Mouse (Mus musculus): ENCODE data around the gene Ostf1.

GRCm38 (mm10) chr19:18653058-18653457, 21.4 kb upstream of the Ostf1 start:
- no peak for TF ChIP-seq MAX (IDR thresholded peaks at IDR 0.05; ENCODE audit: low read depth)
- TF ChIP-seq CEBPB (IDR thresholded peaks at IDR 0.05; ENCODE audit: insufficient read depth, poor library complexity, severe bottlenecking): no peak
- TF ChIP-seq POLR2A (IDR thresholded peaks at IDR 0.05; ENCODE audit: insufficient read length, low read depth): no peak
- no peak for TF ChIP-seq MYOD1 (IDR thresholded peaks at IDR 0.05; ENCODE audit: control insufficient read depth in 1 of 3, insufficient read length in 2 of 3, low read depth in 2 of 3)
- no peak for TF ChIP-seq USF1 (IDR thresholded peaks at IDR 0.05; ENCODE audit: low read depth)
- TF ChIP-seq E2F4 (IDR thresholded peaks at IDR 0.05; ENCODE audit: insufficient read depth): no peak
- TF ChIP-seq TCF12 (IDR thresholded peaks at IDR 0.05; ENCODE audit: insufficient read depth, poor library complexity, severe bottlenecking): no peak
- TF ChIP-seq POLR2AphosphoS2 (IDR thresholded peaks at IDR 0.05; ENCODE audit: insufficient read length, low read depth): no peak
- TF ChIP-seq TCF3 (IDR thresholded peaks at IDR 0.05; ENCODE audit: insufficient read length, low read depth): no peak
- no peak for TF ChIP-seq MYOG (IDR thresholded peaks at IDR 0.05; ENCODE audit: control insufficient read depth in 1 of 3, insufficient read depth in 1 of 3, insufficient read length in 2 of 3, low read depth in 2 of 3)
- TF ChIP-seq REST (IDR thresholded peaks at IDR 0.05; ENCODE audit: insufficient read depth, insufficient read length): no peak
- TF ChIP-seq SRF (IDR thresholded peaks at IDR 0.05; ENCODE audit: control insufficient read depth, insufficient read length, low read depth): no peak
